Mouse (Mus musculus) testis, adult 2 months (tissue): ENCODE results near the gene Ttc38. TPM values are rescaled to one million over a fixed set of nuclear protein-coding genes. Genes with fewer than 3 reads are reported as not detected.

Experiments used
- H3K27ac ChIP-seq: fragments of 200-500 bp; 2 replicates; pipeline ENCODE4 v1.5.1; 2012; ENCODE audit warnings: low read depth, low read length; ENCODE audit not compliant: control insufficient read depth, insufficient read depth
- H3K27me3 ChIP-seq: fragments of 200-500 bp; 2 replicates; pipeline ENCODE4 v1.6.1; 2012; ENCODE audit warnings: mild to moderate bottlenecking, low read length, moderate library complexity; ENCODE audit not compliant: control insufficient read depth, insufficient read depth
- H3K36me3 ChIP-seq: fragments of 200-500 bp; 2 replicates; pipeline ENCODE4 v1.6.1; 2012; ENCODE audit warnings: mild to moderate bottlenecking, low read length; ENCODE audit not compliant: control insufficient read depth, insufficient read depth
- H3K4me1 ChIP-seq: fragments of 200-500 bp; 2 replicates; pipeline ENCODE4 v1.6.1; 2012; ENCODE audit warnings: low read length; ENCODE audit not compliant: control insufficient read depth, insufficient read depth
- H3K4me3 ChIP-seq: fragments of 200-500 bp; 2 replicates; pipeline ENCODE4 v1.5.1; 2012; ENCODE audit warnings: low read depth, mild to moderate bottlenecking, low read length, moderate library complexity, mixed read lengths; ENCODE audit not compliant: control insufficient read depth
- CTCF ChIP-seq: fragments of 200-500 bp; IDR thresholded peaks from 2 replicates; pipeline ENCODE4 v1.5.1; 2012; ENCODE audit warnings: low read depth, mild to moderate bottlenecking, inconsistent platforms, low read length, moderate library complexity; ENCODE audit not compliant: control insufficient read depth, insufficient read depth, insufficient replicate concordance
- POLR2A ChIP-seq: fragments of 200-500 bp; IDR thresholded peaks from 2 replicates; pipeline ENCODE4 v1.6.1; 2012; ENCODE audit warnings: low read depth, mild to moderate bottlenecking, inconsistent platforms, low read length, moderate library complexity; ENCODE audit not compliant: control insufficient read depth
- polyA plus RNA-seq: library from polyadenylated mRNA; depleted of rRNA; stranded (reverse); fragments of >200 nt; gene quantifications from 2 replicates; pipeline ENCODE4 v1.2.3, GENCODE M21; 2012; rRNA removed

Gene Ttc38
- polyA plus RNA-seq, 1 experiment: 1.9 TPM

- no peaks in the 10 kb centered on the region; the same call in 1 of the 2 replicates for H3K36me3 ChIP-seq
- H3K27ac ChIP-seq: no peak overlapping the region
- no peaks in the 10 kb centered on the region for H3K4me1 ChIP-seq
- no peak overlapping the region for H3K4me3 ChIP-seq
- peak; percentile 91; the same call in 1 of the 2 replicates for TF ChIP-seq CTCF
- no peak for TF ChIP-seq POLR2A
- H3K27me3 ChIP-seq: no peaks in the 10 kb centered on the region
Observed at GRCm38 (mm10) chr15:85896284-85896683, 64.2 kb downstream of the Ttc38 start.

- TF ChIP-seq POLR2A (no peak), CTCF (no peak)
- Histone ChIP-seq H3K36me3 (no peaks in the 10 kb centered on the region; the same call in 1 of the 2 replicates), H3K4me3 (no peak overlapping the region), H3K27me3 (no peaks in the 10 kb centered on the region), H3K4me1 (no peaks in the 10 kb centered on the region), H3K27ac (no peak overlapping the region)
Observed at GRCm38 (mm10) chr15:85897113-85897512, 65.0 kb downstream of the Ttc38 start.

- TF ChIP-seq CTCF: no peak
- no peak for TF ChIP-seq POLR2A
- no peaks in the 10 kb centered on the region for H3K4me1 ChIP-seq
- no peak overlapping the region for H3K4me3 ChIP-seq
- H3K36me3 ChIP-seq: no peaks in the 10 kb centered on the region
- no peak overlapping the region for H3K27ac ChIP-seq
- H3K27me3 ChIP-seq: no peaks in the 10 kb centered on the region
Observed at GRCm38 (mm10) chr15:85899396-85899795, 67.3 kb downstream of the Ttc38 start.

GRCm38 (mm10) chr15:85900318-85900717 lies 68.2 kb downstream of the Ttc38 start:
- H3K4me3 ChIP-seq: no peak overlapping the region
- no peaks in the 10 kb centered on the region for H3K27me3 ChIP-seq
- no peak for TF ChIP-seq CTCF
- no peak for TF ChIP-seq POLR2A
- no peaks in the 10 kb centered on the region for H3K4me1 ChIP-seq
- H3K27ac ChIP-seq: no peak overlapping the region
- H3K36me3 ChIP-seq: no peaks in the 10 kb centered on the region

GRCm38 (mm10) chr15:85900801-85901200 lies 68.7 kb downstream of the Ttc38 start:
- Histone ChIP-seq H3K36me3 (no peaks in the 10 kb centered on the region), H3K4me3 (no peak overlapping the region), H3K27me3 (no peaks in the 10 kb centered on the region), H3K27ac (no peak overlapping the region), H3K4me1 (no peaks in the 10 kb centered on the region)
- TF ChIP-seq CTCF: no peak
- TF ChIP-seq POLR2A: no peak

GRCm38 (mm10) chr15:85902505-85902904 lies 70.4 kb downstream of the Ttc38 start:
- no peaks in the 10 kb centered on the region for H3K27me3 ChIP-seq
- no peak overlapping the region for H3K27ac ChIP-seq
- TF ChIP-seq CTCF: no peak
- TF ChIP-seq POLR2A: no peak
- no peaks in the 10 kb centered on the region for H3K36me3 ChIP-seq
- H3K4me3 ChIP-seq: no peak overlapping the region
- H3K4me1 ChIP-seq: no peaks in the 10 kb centered on the region

- TF ChIP-seq CTCF (peak; percentile 47; the same call in 1 of the 2 replicates), POLR2A (no peak)
- Histone ChIP-seq H3K27ac (no peak overlapping the region), H3K4me1 (no peaks in the 10 kb centered on the region), H3K27me3 (no peaks in the 10 kb centered on the region), H3K36me3 (no peaks in the 10 kb centered on the region), H3K4me3 (no peak overlapping the region)
Observed at GRCm38 (mm10) chr15:85903826-85904225, 71.7 kb downstream of the Ttc38 start.

Other genes starting within 250 kb of the Ttc38 start
- gene Wnt7b, start 249.8 kb upstream of the Ttc38 start, polyA plus RNA-seq: 0.07 and 1.2 TPM in 2 replicates
- gene Ppara, start 97.3 kb upstream of the Ttc38 start, polyA plus RNA-seq: 0.63 and 1.6 TPM in 2 replicates
- gene Cdpf1, start 20.6 kb upstream of the Ttc38 start, polyA plus RNA-seq: 33.4 and 39.5 TPM in 2 replicates
- gene Pkdrej, start 10.6 kb upstream of the Ttc38 start, polyA plus RNA-seq: 16.6 and 17.1 TPM in 2 replicates
- gene Gtse1, start 27.4 kb downstream of the Ttc38 start, polyA plus RNA-seq: 9.5 and 9.9 TPM in 2 replicates
- 20.1 TPM in 2 replicates for gene Trmu, start 47.0 kb downstream of the Ttc38 start, polyA plus RNA-seq
- gene Celsr1, start 201.5 kb downstream of the Ttc38 start, polyA plus RNA-seq: 0.15 and 0.71 TPM in 2 replicates
- 1.6 and 2.0 TPM in 2 replicates for gene Gramd4, start 225.4 kb downstream of the Ttc38 start, polyA plus RNA-seq